Mouse (Mus musculus): ENCODE measurements around the gene Ctla2b. TPM values are rescaled to one million over a fixed set of nuclear protein-coding genes. Genes with fewer than 3 reads are reported as not detected.
A peak's percentile ranks its signal among the peaks of the same experiment; 100 is the strongest.
"Not testable (repeated sequence)": the region's sequence is repeated elsewhere in the genome, so short reads cannot be mapped to it uniquely, and the experiment has no call there.

Gene Ctla2b
- 1 to 10 TPM; 2.2 to 2.3 TPM for total RNA-seq (2021)
- long read RNA-seq, result 0 reads

GRCm38 (mm10) chr13:60897328-60897727, at the start of gene Ctla2b:
Ctla2b (minus strand) TSS chr13:60897447.
- DNase-seq (ENCODE audit: low spot score in 2 of 2), result peak in 1 of 2 experiments; percentile 0

- not testable (repeated sequence) for DNase-seq (ENCODE audit: low spot score in 2 of 2)
Measured at GRCm38 (mm10) chr13:60941884-60942283, 44.6 kb upstream of the Ctla2b start, which contains the start of gene Tpbpa. Tpbpa (minus strand) TSS chr13:60941984.

- no peak for DNase-seq (ENCODE audit: low spot score in 2 of 2)
Measured at GRCm38 (mm10) chr13:60936500-60936901, 39.3 kb upstream of the Ctla2b start, which contains the start of the genes Gm49391 and Ctla2a. Gm49391 (minus strand) TSS chr13:60936571. Ctla2a (minus strand) TSS chr13:60936625.

GRCm38 (mm10) chr13:60935490-60935889, 38.2 kb upstream of the Ctla2b start, which contains the start of gene Gm49393:
Gm49393 (minus strand) TSS chr13:60935590.
- DNase-seq (ENCODE audit: low spot score in 2 of 2), result not testable (repeated sequence)

GRCm38 (mm10) chr13:60904780-60905179, 7.5 kb upstream of the Ctla2b start, which contains the start of gene Tpbpb:
Tpbpb (minus strand) TSS chr13:60904880.
- DNase-seq (ENCODE audit: low spot score in 2 of 2), result not testable (repeated sequence)

- not testable (repeated sequence) for DNase-seq (ENCODE audit: low spot score in 2 of 2)
Measured at GRCm38 (mm10) chr13:60896794-60897193, 453 bp downstream of the Ctla2b start, which contains the start of gene Gm49392. Gm49392 (minus strand) TSS chr13:60896894.

- DNase-seq (ENCODE audit: low spot score in 2 of 2), result no peak
Measured at GRCm38 (mm10) chr13:60895406-60896160, 1.7 kb downstream of the Ctla2b start.

- DNase-seq (ENCODE audit: low spot score in 2 of 2), result no peak
Measured at GRCm38 (mm10) chr13:60892301-60892700, 4.9 kb downstream of the Ctla2b start.

- DNase-seq (ENCODE audit: low spot score in 2 of 2), result no peak
Measured at GRCm38 (mm10) chr13:60864281-60864680, 33.0 kb downstream of the Ctla2b start, which contains the start of gene 4930486L24Rik. 4930486L24Rik (minus strand) TSS chr13:60864475.

GRCm38 (mm10) chr13:60848241-60849120, 48.8 kb downstream of the Ctla2b start:
- DNase-seq (ENCODE audit: low spot score in 2 of 2), result no peak

Other genes with a start within 250 kb of the Ctla2b start
- gene BC051665, start 111.1 kb downstream of the Ctla2b start, total RNA-seq (2021), result not detected
- gene Ctsll3, start 94.6 kb downstream of the Ctla2b start, total RNA-seq (2021), result not detected
- gene 4930486L24Rik, start 33.0 kb downstream of the Ctla2b start, total RNA-seq (2021), result under 1 TPM; 0.30 to 0.36 TPM
- gene Gm49392, start 553 bp downstream of the Ctla2b start, total RNA-seq (2021), result not detected
- not detected for gene Tpbpb, start 7.4 kb upstream of the Ctla2b start, total RNA-seq (2021)
- not detected for gene Gm49393, start 38.1 kb upstream of the Ctla2b start, total RNA-seq (2021)
- gene Gm49391, start 39.1 kb upstream of the Ctla2b start, total RNA-seq (2021), result not detected
- gene Ctla2a, start 39.2 kb upstream of the Ctla2b start, total RNA-seq (2021), result 10 to 100 TPM; 16.0 to 19.5 TPM
- gene Tpbpa, start 44.5 kb upstream of the Ctla2b start, total RNA-seq (2021), result not detected
- not detected for gene Ctsj, start 108.5 kb upstream of the Ctla2b start, total RNA-seq (2021)
- gene Ctsq, start 143.2 kb upstream of the Ctla2b start, total RNA-seq (2021), result not detected